Mouse (Mus musculus) MEL (cell line): ENCODE data around the gene Ybx2. TPM values are rescaled to one million over a fixed set of nuclear protein-coding genes. Genes with fewer than 3 reads are reported as not detected.

Experiments used
- DNase-seq: peaks from one replicate; pipeline ENCODE4 v3.0.0; 2011; ENCODE audit warnings: low read depth, low spot score
- H3K27ac ChIP-seq: 2 replicates; pipeline ENCODE4 v1.5.1; 2012; ENCODE audit warnings: low read depth, mild to moderate bottlenecking, control low read depth, low read length, moderate library complexity; ENCODE audit not compliant: control insufficient read depth
- H3K27me3 ChIP-seq, 2 experiments: fragments of 150-350 bp in 1 of 2; sonication (generic) in 1 of 2; 2 replicates each; pipeline ENCODE4 v1.6.1; 2012; ENCODE audit warnings: low read length in 2 of 2, mild to moderate bottlenecking in 2 of 2, improper control_type of control experiment in 1 of 2, moderate library complexity in 1 of 2; ENCODE audit not compliant: insufficient read depth in 2 of 2, control insufficient read depth in 1 of 2
- H3K36me3 ChIP-seq, 2 experiments: 2 replicates each; pipeline ENCODE4 v1.6.1; 2012 to 2014; ENCODE audit warnings: low read length in 2 of 2, improper control_type of control experiment in 1 of 2, inconsistent platforms in 1 of 2, mild to moderate bottlenecking in 1 of 2; ENCODE audit not compliant: insufficient read depth in 2 of 2, control insufficient read depth in 1 of 2
- H3K4me1 ChIP-seq, 2 experiments: fragments of 150-350 bp in 1 of 2; sonication (generic) in 1 of 2; 2 replicates each; pipeline ENCODE4 v1.6.1; 2012; ENCODE audit warnings: low read length in 2 of 2, improper control_type of control experiment in 1 of 2, mild to moderate bottlenecking in 1 of 2; ENCODE audit not compliant: insufficient read depth in 2 of 2, control insufficient read depth in 1 of 2
- H3K4me3 ChIP-seq, 2 experiments: fragments of 150-350 bp in 1 of 2; sonication (generic) in 1 of 2; 2 replicates each; pipeline ENCODE4 v1.5.1; 2012; ENCODE audit warnings: low read depth in 2 of 2, low read length in 2 of 2, mild to moderate bottlenecking in 2 of 2, moderate library complexity in 2 of 2, control low read depth in 1 of 2, improper control_type of control experiment in 1 of 2; ENCODE audit not compliant: control insufficient read depth in 1 of 2, insufficient read depth in 1 of 2
- H3K79me2 ChIP-seq: 2 replicates; pipeline ENCODE4 v1.6.1; 2012; ENCODE audit warnings: mild to moderate bottlenecking, low read length, moderate library complexity; ENCODE audit not compliant: control insufficient read depth, poor library complexity, insufficient read depth
- H3K9ac ChIP-seq: 2 replicates; pipeline ENCODE4 v1.6.1; 2012; ENCODE audit warnings: low read depth, mild to moderate bottlenecking, control low read depth, low read length, moderate library complexity; ENCODE audit not compliant: control insufficient read depth, poor library complexity, severe bottlenecking
- H3K9me3 ChIP-seq: fragments of 150-350 bp; sonication (generic); replicated peaks from 2 replicates; pipeline ENCODE4 v1.6.1; 2012; ENCODE audit warnings: mild to moderate bottlenecking, low read length, improper control_type of control experiment, moderate library complexity; ENCODE audit not compliant: insufficient read depth
- BHLHE40 ChIP-seq: IDR thresholded peaks from 2 replicates; pipeline ENCODE4 v1.6.1; 2012; ENCODE audit warnings: low read depth, mild to moderate bottlenecking, inconsistent platforms, low read length, improper control_type of control experiment, borderline replicate concordance
- CHD1 ChIP-seq: IDR thresholded peaks from 2 replicates; pipeline ENCODE4 v1.6.1; 2012; ENCODE audit warnings: low read depth, mild to moderate bottlenecking, inconsistent platforms, low read length, improper control_type of control experiment
- CHD2 ChIP-seq: IDR thresholded peaks from 2 replicates; pipeline ENCODE4 v1.6.1; 2011; ENCODE audit warnings: low read length, improper control_type of control experiment
- CTCF ChIP-seq, 3 experiments: IDR thresholded peaks in 2 of 3; conservative IDR thresholded peaks in 1 of 3; 2 replicates each; pipeline ENCODE4 v1.5.1; 2011 to 2012; ENCODE audit warnings: low read length in 3 of 3, low read depth in 2 of 3, mild to moderate bottlenecking in 2 of 3, improper control_type of control experiment in 1 of 3, inconsistent platforms in 1 of 3, mixed read lengths in 1 of 3, moderate library complexity in 1 of 3; ENCODE audit not compliant: control insufficient read depth in 1 of 3, insufficient read depth in 1 of 3, poor library complexity in 1 of 3, severe bottlenecking in 1 of 3
- E2F4 ChIP-seq: IDR thresholded peaks from 2 replicates; pipeline ENCODE4 v1.6.1; 2011; ENCODE audit warnings: low read depth, low read length, improper control_type of control experiment, borderline replicate concordance
- ELF1 ChIP-seq: IDR thresholded peaks from 2 replicates; pipeline ENCODE4 v1.6.1; 2014; ENCODE audit warnings: low read depth, mild to moderate bottlenecking, inconsistent platforms, low read length, improper control_type of control experiment, moderate library complexity
- GABPA ChIP-seq: IDR thresholded peaks from 2 replicates; pipeline ENCODE4 v1.6.1; 2012; ENCODE audit warnings: low read depth, mild to moderate bottlenecking, inconsistent platforms, low read length, improper control_type of control experiment, moderate library complexity
- HCFC1 ChIP-seq: IDR thresholded peaks from 2 replicates; pipeline ENCODE4 v1.6.1; 2012; ENCODE audit warnings: low read depth, mild to moderate bottlenecking, inconsistent platforms, low read length, improper control_type of control experiment, moderate library complexity
- KAT2A ChIP-seq: conservative IDR thresholded peaks from 2 replicates; pipeline ENCODE4 v1.6.1; 2012; ENCODE audit warnings: low read depth, low read length, improper control_type of control experiment, inconsistent platforms
- MAFK ChIP-seq: IDR thresholded peaks from 2 replicates; pipeline ENCODE4 v1.6.1; 2011; ENCODE audit warnings: low read depth, mild to moderate bottlenecking, low read length, improper control_type of control experiment, borderline replicate concordance
- MAX ChIP-seq: IDR thresholded peaks from 2 replicates; pipeline ENCODE4 v1.6.1; 2011; ENCODE audit warnings: low read length, improper control_type of control experiment
- MAZ ChIP-seq: IDR thresholded peaks from 2 replicates; pipeline ENCODE4 v1.6.1; 2012; ENCODE audit warnings: low read depth, mild to moderate bottlenecking, inconsistent platforms, low read length, improper control_type of control experiment
- MEF2A ChIP-seq: IDR thresholded peaks from 2 replicates; pipeline ENCODE4 v1.6.1; 2014; ENCODE audit warnings: low read depth, mild to moderate bottlenecking, inconsistent platforms, low read length, improper control_type of control experiment; ENCODE audit not compliant: poor library complexity, insufficient replicate concordance, severe bottlenecking; ENCODE audit errors: extremely low read depth
- MXI1 ChIP-seq: IDR thresholded peaks from 2 replicates; pipeline ENCODE4 v1.6.1; 2011; ENCODE audit warnings: mild to moderate bottlenecking, low read depth, low read length, improper control_type of control experiment
- MYB ChIP-seq: IDR thresholded peaks from 2 replicates; pipeline ENCODE4 v1.6.1; 2011; ENCODE audit warnings: mild to moderate bottlenecking, low read depth, low read length, improper control_type of control experiment
- MYC ChIP-seq: IDR thresholded peaks from 2 replicates; pipeline ENCODE4 v1.6.1; 2011; ENCODE audit warnings: low read depth, mild to moderate bottlenecking, low read length, improper control_type of control experiment, moderate library complexity
- NELFE ChIP-seq: IDR thresholded peaks from 2 replicates; pipeline ENCODE4 v1.6.1; 2011; ENCODE audit warnings: low read depth, low read length, improper control_type of control experiment
- NRF1 ChIP-seq: IDR thresholded peaks from 2 replicates; pipeline ENCODE4 v1.6.1; 2014; ENCODE audit warnings: low read depth, mild to moderate bottlenecking, inconsistent platforms, low read length, improper control_type of control experiment, moderate library complexity; ENCODE audit not compliant: poor library complexity, insufficient read depth, severe bottlenecking
- POLR2A ChIP-seq, 2 experiments: IDR thresholded peaks; 2 replicates each; pipeline ENCODE4 v1.6.1; 2011 to 2012; ENCODE audit warnings: low read length in 2 of 2, mild to moderate bottlenecking in 2 of 2, control low read depth in 1 of 2, improper control_type of control experiment in 1 of 2, low read depth in 1 of 2, moderate library complexity in 1 of 2; ENCODE audit not compliant: control insufficient read depth in 1 of 2, insufficient read depth in 1 of 2, poor library complexity in 1 of 2
- POLR2AphosphoS2 ChIP-seq: IDR thresholded peaks from 2 replicates; pipeline ENCODE4 v1.6.1; 2011; ENCODE audit warnings: low read length, improper control_type of control experiment
- RAD21 ChIP-seq: IDR thresholded peaks from 2 replicates; pipeline ENCODE4 v1.6.1; 2011; ENCODE audit warnings: mild to moderate bottlenecking, low read depth, low read length, improper control_type of control experiment
- RCOR1 ChIP-seq: IDR thresholded peaks from 2 replicates; pipeline ENCODE4 v1.6.1; 2012; ENCODE audit warnings: low read depth, mild to moderate bottlenecking, inconsistent platforms, low read length, improper control_type of control experiment
- SIN3A ChIP-seq: IDR thresholded peaks from 2 replicates; pipeline ENCODE4 v1.6.1; 2012; ENCODE audit warnings: low read length, improper control_type of control experiment, inconsistent platforms
- SMC3 ChIP-seq: IDR thresholded peaks from 2 replicates; pipeline ENCODE4 v1.6.1; 2011; ENCODE audit warnings: low read depth, low read length, improper control_type of control experiment
- TBP ChIP-seq: IDR thresholded peaks from 2 replicates; pipeline ENCODE4 v1.8.0; 2011; ENCODE audit warnings: low read depth, low read length, improper control_type of control experiment
- UBTF ChIP-seq: IDR thresholded peaks from 2 replicates; pipeline ENCODE4 v1.6.1; 2012; ENCODE audit warnings: low read depth, mild to moderate bottlenecking, inconsistent platforms, low read length, improper control_type of control experiment, moderate library complexity, borderline replicate concordance; ENCODE audit not compliant: insufficient read depth
- USF1 ChIP-seq: IDR thresholded peaks from 2 replicates; pipeline ENCODE4 v1.6.1; 2014; ENCODE audit warnings: low read depth, mild to moderate bottlenecking, inconsistent platforms, low read length, improper control_type of control experiment, moderate library complexity
- ZMIZ1 ChIP-seq: IDR thresholded peaks from 2 replicates; pipeline ENCODE4 v1.6.1; 2012; ENCODE audit warnings: low read depth, mild to moderate bottlenecking, inconsistent platforms, low read length, improper control_type of control experiment, moderate library complexity
- polyA plus RNA-seq, 2 experiments: library from polyadenylated mRNA; stranded (reverse) in 1 of 2; unstranded in 1 of 2; fragments of >175 nt in 1 of 2; fragments of >200 nt in 1 of 2; gene quantifications; 2 replicates each; pipeline versions ENCODE4 v1.2.1 to v1.2.4; 2012; ENCODE audit warnings: low replicate concordance in 2 of 2, low read depth in 1 of 2; ENCODE audit not compliant: insufficient read length in 2 of 2, insufficient read depth in 1 of 2, missing spikeins in 1 of 2
- total RNA-seq: library from RNA; depleted of rRNA; stranded (reverse); fragments of 300-350 nt; gene quantifications from 2 replicates; pipeline ENCODE4 v1.2.3, GENCODE M21; 2012

Gene Ybx2
- total and polyA plus RNA-seq, 3 experiments, result 0.50 to 0.92 TPM; not detected in 1

GRCm38 (mm10) chr11:69947337-69948065, 11.9 kb downstream of the Ybx2 start:
- no peaks in the 10 kb centered on the region; a peak in 1 of 4 replicates for H3K36me3 ChIP-seq
- peaks cover 7 to 13% of the 10 kb centered on the region in 2 experiments for H3K27me3 ChIP-seq
- peaks cover 0 to 11% of the 10 kb centered on the region in 2 experiments; a peak in 2 of 4 replicates for H3K4me1 ChIP-seq
- DNase-seq, result no peak
- TF ChIP-seq MAFK (no peak), RAD21 (no peak), KAT2A (no peak), NRF1 (no peak), MYB (no peak), POLR2AphosphoS2 (no peak), UBTF (no peak), CHD1 (no peak), RCOR1 (no peak), CTCF (IDR thresholded peaks at IDR 0.05 in 2 of 3, conservative IDR thresholded peaks at IDR 0.05 in 1 of 3; ENCODE audit: control insufficient read depth in 1 of 3, insufficient read depth in 1 of 3, low read depth in 2 of 3, low read length in 3 of 3, poor library complexity in 1 of 3, severe bottlenecking in 1 of 3) (no peak), MAZ (no peak), MYC (no peak), MEF2A (no peak), MXI1 (no peak), ELF1 (no peak), NELFE (no peak), BHLHE40 (no peak)
- peak overlapping the region; percentile 42 to 59 for H3K4me3 ChIP-seq
- peak overlapping the region; percentile 24; the same call in 1 of the 2 replicates for H3K9ac ChIP-seq
- no peak overlapping the region for H3K27ac ChIP-seq
- no peaks in the 10 kb centered on the region for H3K9me3 ChIP-seq
- no peaks in the 10 kb centered on the region for H3K79me2 ChIP-seq

GRCm38 (mm10) chr11:69948066-69948762, 12.6 kb downstream of the Ybx2 start, which contains the start of gene Slc2a4:
Gene Slc2a4, minus strand, starts transcription at chr11:69948188.
- DNase-seq, result peak; percentile 97
- Histone ChIP-seq H3K9me3 (no peaks in the 10 kb centered on the region), H3K27ac (peak within 1 kb of the TSS; percentile 17; the same call in 1 of the 2 replicates), H3K27me3 (peaks cover 4 to 8% of the 10 kb centered on the region in 2 experiments), H3K79me2 (no peaks in the 10 kb centered on the region), H3K4me1 (peaks cover 0 to 13% of the 10 kb centered on the region in 2 experiments; a peak in 3 of 4 replicates), H3K9ac (peak within 1 kb of the TSS; percentile 55), H3K36me3 (no peaks in the 10 kb centered on the region; a peak in 1 of 4 replicates), H3K4me3 (peak within 1 kb of the TSS; percentile 52 to 61)
- TF ChIP-seq POLR2A (IDR thresholded peaks at IDR 0.05; ENCODE audit: control insufficient read depth in 1 of 2, insufficient read depth in 1 of 2, low read depth in 1 of 2, low read length in 2 of 2, poor library complexity in 1 of 2), result no peak
- 0 out of 2 replicates have a peak, but pooled peaks have one; percentile 8 for TF ChIP-seq TBP
- TF ChIP-seq SMC3, result 0 out of 2 replicates have a peak, but pooled peaks have one; percentile 18
- 0 out of 2 replicates have a peak, but pooled peaks have one; percentile 11 for TF ChIP-seq USF1
- TF ChIP-seq GABPA, result no peak
- no peak for TF ChIP-seq CHD2
- peak; percentile 85 for TF ChIP-seq MXI1
- TF ChIP-seq POLR2AphosphoS2, result no peak
- peak; percentile 81 for TF ChIP-seq SIN3A
- TF ChIP-seq RAD21, result no peak
- peak; percentile 51 for TF ChIP-seq MAX
- TF ChIP-seq MYB, result no peak
- no peak for TF ChIP-seq ZMIZ1
- TF ChIP-seq MAZ, result 0 out of 2 replicates have a peak, but pooled peaks have one; percentile 29
- 0 out of 2 replicates have a peak, but pooled peaks have one; percentile 55 for TF ChIP-seq MEF2A
- peak; percentile 82; the same call in 1 of the 2 replicates for TF ChIP-seq E2F4
- 0 out of 2 replicates have a peak, but pooled peaks have one; percentile 27 for TF ChIP-seq HCFC1
